Mouse (Mus musculus) yolk sac, embryonic 10.5 days (tissue): Measurements from ENCODE around the gene Tgfb3.
A peak's percentile ranks its signal among the peaks of the same experiment; 100 is the strongest.

Source experiments
- DNase-seq: peaks from one replicate; pipeline ENCODE4 v3.0.0-alpha.2; 2017; ENCODE audit warnings: low spot score

The Tgfb3 gene

GRCm38 (mm10) chr12:86078176-86078552 is 677 bp downstream of the Tgfb3 start:
- no peak for DNase-seq

- peak; percentile 8 for DNase-seq
These were observed 1.1 kb downstream of the Tgfb3 start for GRCm38 (mm10) chr12:86077736-86078135.

GRCm38 (mm10) chr12:86077322-86077721 is 1.5 kb downstream of the Tgfb3 start:
- peak; percentile 6 for DNase-seq

- peak; percentile 8 for DNase-seq
These were observed 2.4 kb downstream of the Tgfb3 start for GRCm38 (mm10) chr12:86076321-86076901.

- no peak for DNase-seq
These were observed 3.5 kb downstream of the Tgfb3 start for GRCm38 (mm10) chr12:86075358-86075757.

GRCm38 (mm10) chr12:86074681-86075080 is 4.2 kb downstream of the Tgfb3 start:
- DNase-seq: no peak

GRCm38 (mm10) chr12:86071432-86071831 is 7.4 kb downstream of the Tgfb3 start:
- DNase-seq: no peak

GRCm38 (mm10) chr12:86064796-86065195 is 14.0 kb downstream of the Tgfb3 start:
- DNase-seq: no peak

GRCm38 (mm10) chr12:86059341-86059740 is 19.5 kb downstream of the Tgfb3 start:
- DNase-seq: no peak

GRCm38 (mm10) chr12:86057516-86057915 is 21.3 kb downstream of the Tgfb3 start:
- no peak for DNase-seq

- no peak for DNase-seq
These were observed 21.9 kb downstream of the Tgfb3 start for GRCm38 (mm10) chr12:86056976-86057375.

GRCm38 (mm10) chr12:86055306-86055705 is 23.5 kb downstream of the Tgfb3 start:
- no peak for DNase-seq

GRCm38 (mm10) chr12:86051477-86051876 is 27.4 kb downstream of the Tgfb3 start:
- no peak for DNase-seq

- DNase-seq: no peak
These were observed 29.0 kb downstream of the Tgfb3 start for GRCm38 (mm10) chr12:86049813-86050212.

- DNase-seq: no peak
These were observed 31.5 kb downstream of the Tgfb3 start for GRCm38 (mm10) chr12:86047376-86047775.

- no peak for DNase-seq
These were observed 32.1 kb downstream of the Tgfb3 start for GRCm38 (mm10) chr12:86046776-86047175.

- no peak for DNase-seq
These were observed 32.7 kb downstream of the Tgfb3 start for GRCm38 (mm10) chr12:86046141-86046540.

- no peak for DNase-seq
These were observed 39.1 kb downstream of the Tgfb3 start for GRCm38 (mm10) chr12:86039751-86040150.

- no peak for DNase-seq
These were observed 39.8 kb downstream of the Tgfb3 start for GRCm38 (mm10) chr12:86039078-86039477.

GRCm38 (mm10) chr12:86037235-86037921 is 41.5 kb downstream of the Tgfb3 start:
- DNase-seq: peak; percentile 36

- no peak for DNase-seq
These were observed 42.3 kb downstream of the Tgfb3 start for GRCm38 (mm10) chr12:86036368-86037166.

GRCm38 (mm10) chr12:86035586-86035985 is 43.3 kb downstream of the Tgfb3 start:
- DNase-seq: no peak

GRCm38 (mm10) chr12:86030932-86031331 is 47.9 kb downstream of the Tgfb3 start:
- no peak for DNase-seq
